Mouse (Mus musculus): ENCODE data around the gene Mast2.

The Mast2 gene

GRCm38 (mm10) chr4:116405955-116406351 lies 58.0 kb downstream of the Mast2 start:
- DNase-seq, result peak; percentile 16

GRCm38 (mm10) chr4:116405276-116405954 lies 58.6 kb downstream of the Mast2 start:
- DNase-seq, result no peak

GRCm38 (mm10) chr4:116403884-116404283 lies 60.1 kb downstream of the Mast2 start:
- DNase-seq, result peak; percentile 10

GRCm38 (mm10) chr4:116402708-116403107 lies 61.3 kb downstream of the Mast2 start:
- no peak for DNase-seq

- no peak for DNase-seq
These were observed 65.9 kb downstream of the Mast2 start for GRCm38 (mm10) chr4:116398051-116398450.

GRCm38 (mm10) chr4:116377973-116378667 lies 85.9 kb downstream of the Mast2 start:
- no peak for DNase-seq

GRCm38 (mm10) chr4:116371676-116372075 lies 92.3 kb downstream of the Mast2 start:
- no peak for DNase-seq

GRCm38 (mm10) chr4:116358099-116358498 lies 105.9 kb downstream of the Mast2 start:
- no peak for DNase-seq

- DNase-seq, result no peak
These were observed 111.1 kb downstream of the Mast2 start for GRCm38 (mm10) chr4:116352919-116353318.

- DNase-seq, result no peak
These were observed 111.5 kb downstream of the Mast2 start for GRCm38 (mm10) chr4:116352496-116352895.

- peak; percentile 56 for DNase-seq
These were observed 121.9 kb downstream of the Mast2 start for GRCm38 (mm10) chr4:116342119-116342518.

- DNase-seq, result no peak
These were observed 127.7 kb downstream of the Mast2 start for GRCm38 (mm10) chr4:116336294-116336693.

- DNase-seq, result no peak
These were observed 134.7 kb downstream of the Mast2 start for GRCm38 (mm10) chr4:116329256-116329655.

GRCm38 (mm10) chr4:116322127-116322526 lies 141.9 kb downstream of the Mast2 start:
- no peak for DNase-seq

- DNase-seq, result no peak
These were observed 146.4 kb downstream of the Mast2 start for GRCm38 (mm10) chr4:116317575-116317974.

GRCm38 (mm10) chr4:116304551-116304950 lies 159.4 kb downstream of the Mast2 start:
- no peak for DNase-seq

- no peak for DNase-seq
These were observed 163.1 kb downstream of the Mast2 start for GRCm38 (mm10) chr4:116300878-116301355.

GRCm38 (mm10) chr4:116293296-116293695 lies 170.7 kb downstream of the Mast2 start:
- DNase-seq, result no peak

GRCm38 (mm10) chr4:116291561-116291960 lies 172.4 kb downstream of the Mast2 start:
- DNase-seq, result no peak

- DNase-seq, result no peak
These were observed 181.8 kb downstream of the Mast2 start for GRCm38 (mm10) chr4:116282211-116282610.

- DNase-seq, result no peak
These were observed 195.8 kb downstream of the Mast2 start for GRCm38 (mm10) chr4:116268220-116268619.
